Mouse (Mus musculus) gonadal fat pad, adult 2 months (tissue): Measurements from ENCODE around the gene Wipf1. TPM values are rescaled to one million over a fixed set of nuclear protein-coding genes. Genes with fewer than 3 reads are reported as not detected.
"Not testable (repeated sequence)": the region's sequence is repeated elsewhere in the genome, so short reads cannot be mapped to it uniquely, and the experiment has no call there.

Source experiments
- DNase-seq: peaks from one replicate; pipeline ENCODE4 v3.0.0-alpha.2; 2012; ENCODE audit warnings: low read depth
- polyA plus RNA-seq: library from polyadenylated mRNA; depleted of rRNA; stranded (reverse); fragments of >200 nt; gene quantifications from 2 replicates; pipeline ENCODE4 v1.2.3, GENCODE M21; 2012; rRNA removed

Gene Wipf1
- polyA plus RNA-seq = 5.2 and 7.6 TPM in 2 replicates

GRCm38 (mm10) chr2:73529356-73530330, at the start of gene Wipf1:
TSS of gene Wipf1 (minus strand) at chr2:73529734.
- DNase-seq = no peak

GRCm38 (mm10) chr2:73579168-73579567, 49.6 kb upstream of the Wipf1 start:
- no peak for DNase-seq

- no peak for DNase-seq
These were observed 44.9 kb upstream of the Wipf1 start for GRCm38 (mm10) chr2:73574418-73574817.

- no peak for DNase-seq
These were observed 44.0 kb upstream of the Wipf1 start for GRCm38 (mm10) chr2:73573556-73573955.

GRCm38 (mm10) chr2:73572539-73573372, 43.2 kb upstream of the Wipf1 start:
- DNase-seq = no peak

- DNase-seq = no peak
These were observed 42.4 kb upstream of the Wipf1 start for GRCm38 (mm10) chr2:73571901-73572300.

- DNase-seq = no peak
These were observed 41.8 kb upstream of the Wipf1 start for GRCm38 (mm10) chr2:73571304-73571703.

GRCm38 (mm10) chr2:73566989-73567605, 37.6 kb upstream of the Wipf1 start:
- no peak for DNase-seq

- no peak for DNase-seq
These were observed 36.6 kb upstream of the Wipf1 start for GRCm38 (mm10) chr2:73566162-73566561.

- DNase-seq = no peak
These were observed 34.2 kb upstream of the Wipf1 start for GRCm38 (mm10) chr2:73563690-73564089.

GRCm38 (mm10) chr2:73562656-73563055, 33.1 kb upstream of the Wipf1 start:
- no peak for DNase-seq

GRCm38 (mm10) chr2:73561665-73562063, 32.1 kb upstream of the Wipf1 start:
- DNase-seq = no peak

- no peak for DNase-seq
These were observed 31.5 kb upstream of the Wipf1 start for GRCm38 (mm10) chr2:73560899-73561664.

GRCm38 (mm10) chr2:73560445-73560844, 30.9 kb upstream of the Wipf1 start:
- DNase-seq = no peak

GRCm38 (mm10) chr2:73557956-73558355, 28.4 kb upstream of the Wipf1 start:
- no peak for DNase-seq

GRCm38 (mm10) chr2:73557061-73557460, 27.5 kb upstream of the Wipf1 start:
- not testable (repeated sequence) for DNase-seq

GRCm38 (mm10) chr2:73554389-73554788, 24.9 kb upstream of the Wipf1 start:
- DNase-seq = no peak

GRCm38 (mm10) chr2:73552926-73553325, 23.4 kb upstream of the Wipf1 start:
- DNase-seq = no peak

GRCm38 (mm10) chr2:73550725-73551124, 21.2 kb upstream of the Wipf1 start:
- no peak for DNase-seq

- DNase-seq = no peak
These were observed 19.0 kb upstream of the Wipf1 start for GRCm38 (mm10) chr2:73548542-73548941.

- no peak for DNase-seq
These were observed 17.7 kb upstream of the Wipf1 start for GRCm38 (mm10) chr2:73547256-73547655.
